Mouse (Mus musculus) gastrocnemius, adult 18-20 months (tissue): Measurements from ENCODE around the gene Ywhag. TPM values are rescaled to one million over a fixed set of nuclear protein-coding genes. Genes with fewer than 3 reads are reported as not detected.
A peak's percentile ranks its signal among the peaks of the same experiment; 100 is the strongest.

Experiments
- DNase-seq: peaks from one replicate; pipeline ENCODE4 v3.0.0; 2021; ENCODE audit warnings: low spot score
- total RNA-seq, 2 experiments: library from RNA; stranded (reverse); gene quantifications; 2 replicates each; pipeline ENCODE4 v1.2.3; 2021

Gene Ywhag
- total RNA-seq, 2 experiments from 2014 or later = 288 to 326 TPM

DNA sequence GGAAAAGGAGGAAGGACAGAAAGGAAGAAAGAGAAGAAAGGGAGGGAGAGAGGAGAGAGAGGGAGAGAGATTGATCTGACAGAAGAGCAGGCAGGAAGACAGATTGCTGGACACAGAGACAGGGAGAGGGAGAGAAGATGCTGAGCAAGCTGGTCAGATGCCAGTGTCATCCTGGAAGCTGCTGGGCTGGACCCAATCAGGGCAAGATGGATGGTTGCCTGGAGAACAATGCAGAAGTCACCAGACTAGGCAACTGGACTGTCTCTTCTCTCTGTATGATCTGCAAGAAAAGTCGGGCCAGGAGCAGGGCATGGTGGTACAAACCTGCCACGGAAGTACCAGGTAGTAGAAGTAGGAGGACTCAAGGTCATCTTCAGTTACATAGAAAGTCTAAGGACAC, 18.4 kb upstream of the Ywhag start:
- DNase-seq = no peak

DNA sequence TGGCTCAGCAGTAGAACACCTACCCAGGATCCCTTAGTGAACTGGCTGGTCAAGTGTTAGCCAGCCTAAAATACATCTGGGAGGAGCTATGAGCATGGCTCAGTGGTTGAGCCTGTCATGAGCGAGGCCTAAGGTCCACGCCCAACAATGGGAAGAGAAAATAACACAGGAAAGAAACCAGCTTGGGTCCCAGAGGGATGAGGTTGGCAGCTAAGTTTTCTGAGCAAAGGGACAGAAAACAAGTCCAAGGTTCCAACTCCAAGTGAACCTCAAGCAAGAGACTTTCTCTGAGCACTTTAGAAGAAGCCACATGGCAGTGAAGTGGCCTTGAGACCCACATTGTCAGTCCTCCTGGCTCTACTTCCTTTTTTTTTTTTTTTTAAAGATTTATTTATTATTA, 17.2 kb upstream of the Ywhag start:
- no peak for DNase-seq

DNA sequence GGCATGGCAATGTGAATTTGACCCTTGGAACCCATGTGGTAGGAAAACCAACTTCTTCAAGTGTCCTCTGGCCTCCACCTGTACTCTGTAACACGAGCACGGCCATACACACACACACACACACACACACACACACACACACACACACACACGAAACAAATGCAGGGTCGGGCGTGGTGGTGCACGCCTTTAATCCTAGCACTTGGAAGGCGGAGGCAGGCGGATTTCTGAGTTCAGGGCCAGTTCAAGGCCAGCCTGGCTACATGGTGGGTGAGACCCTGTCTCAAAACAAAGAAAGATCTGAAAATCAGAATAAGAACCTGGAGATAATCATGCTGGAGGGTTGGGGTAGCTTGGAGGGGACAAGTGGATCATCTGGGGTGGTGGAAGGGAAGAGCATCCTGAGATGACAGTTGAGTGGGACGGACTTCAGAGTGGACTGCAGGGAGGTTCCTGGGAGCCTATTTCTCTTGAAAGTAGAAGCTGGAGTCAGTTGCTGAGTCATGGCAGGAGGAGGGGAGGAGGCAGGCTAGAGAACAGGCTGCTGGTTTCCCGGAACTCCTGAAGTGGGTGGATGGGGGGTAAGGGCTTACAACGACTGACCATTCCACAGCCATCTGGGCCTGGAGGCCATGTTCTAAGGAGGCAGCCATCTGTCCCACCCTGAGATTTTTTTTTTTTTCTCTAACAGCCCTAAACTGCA, 16.4 kb upstream of the Ywhag start:
- DNase-seq = no peak

DNA sequence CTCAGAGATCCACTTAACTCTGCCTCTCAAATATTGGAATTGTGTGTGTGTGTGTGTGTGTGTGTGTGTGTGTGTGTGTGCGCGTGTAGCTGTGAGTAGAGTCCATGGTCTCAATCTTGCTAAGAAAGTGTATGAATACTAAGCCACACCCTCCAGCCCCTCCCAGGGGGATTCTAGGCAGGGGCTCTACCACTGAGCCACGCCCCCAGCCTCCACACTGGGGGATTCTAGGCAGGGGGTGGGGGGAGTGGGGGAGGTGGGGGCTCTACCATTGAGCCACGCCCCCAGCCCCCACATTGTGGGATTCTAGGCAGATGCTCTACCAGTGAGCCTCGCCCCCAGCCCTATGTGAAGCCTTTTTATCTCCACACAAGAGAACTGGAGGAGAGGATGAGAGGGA, 12.2 kb upstream of the Ywhag start:
- DNase-seq = no peak

DNA sequence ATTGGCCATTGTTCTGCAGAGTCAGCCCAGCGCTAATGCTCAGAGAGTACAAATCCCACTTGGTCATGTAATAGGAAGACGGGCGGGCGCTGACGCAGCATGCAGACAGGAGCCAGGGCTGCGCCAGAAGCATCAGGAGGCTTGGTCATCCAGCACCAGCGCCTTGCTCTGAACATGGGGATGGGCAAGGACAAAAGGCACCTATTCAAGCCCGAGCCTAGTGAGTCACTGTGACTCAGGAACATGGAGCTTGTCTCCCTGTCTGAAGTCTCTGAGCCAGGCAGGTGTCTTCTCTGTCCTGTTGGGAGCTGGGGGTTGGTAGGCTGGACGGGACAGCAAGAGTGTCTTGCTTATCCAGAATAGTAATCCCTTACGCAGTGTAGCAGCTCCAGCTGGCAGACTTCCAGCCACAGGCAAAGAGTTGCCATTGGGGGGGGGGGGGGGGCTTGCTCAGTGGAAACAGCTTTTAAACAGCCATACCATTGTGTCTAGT, 11.5 kb upstream of the Ywhag start:
- no peak for DNase-seq

DNA sequence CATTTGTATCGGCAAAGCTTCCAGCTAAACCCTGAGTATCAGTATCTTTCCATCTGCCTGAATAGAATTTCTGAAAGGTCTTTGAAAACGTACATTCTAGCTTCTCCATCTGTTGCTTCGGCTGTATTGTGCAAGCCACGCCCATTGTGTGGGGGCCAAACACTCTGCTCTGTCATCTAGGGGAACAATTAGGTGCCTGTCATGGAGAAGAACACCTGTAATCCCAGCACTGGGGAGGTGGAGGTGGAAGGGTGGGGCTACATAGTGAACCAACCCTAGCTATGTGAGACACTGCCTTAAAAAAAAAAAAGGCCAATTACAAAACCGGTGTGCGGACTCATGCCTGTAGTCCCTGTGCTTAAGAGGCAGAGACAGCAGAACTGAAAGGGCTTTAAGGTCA, 8.3 kb upstream of the Ywhag start:
- no peak for DNase-seq

DNA sequence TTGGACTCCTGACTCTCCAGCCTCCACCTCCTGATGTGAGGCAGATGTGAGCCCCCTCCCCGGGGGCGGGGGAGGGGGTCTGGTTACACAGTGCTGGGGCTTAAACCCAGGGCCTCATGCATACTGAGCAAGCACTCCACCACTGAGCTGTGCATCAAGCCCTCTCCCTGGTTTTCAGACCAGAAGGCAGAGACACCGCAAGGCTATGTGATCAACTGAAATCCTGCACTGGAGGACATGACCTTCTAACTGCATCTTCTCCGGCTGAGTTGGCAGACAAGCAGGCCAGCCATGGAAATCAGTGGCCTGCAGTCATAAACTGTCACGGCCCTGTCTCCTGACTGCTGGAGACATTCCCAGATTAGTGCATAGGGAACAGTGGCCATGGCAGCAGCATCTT, 6.2 kb upstream of the Ywhag start:
- peak; percentile 43 for DNase-seq

DNA sequence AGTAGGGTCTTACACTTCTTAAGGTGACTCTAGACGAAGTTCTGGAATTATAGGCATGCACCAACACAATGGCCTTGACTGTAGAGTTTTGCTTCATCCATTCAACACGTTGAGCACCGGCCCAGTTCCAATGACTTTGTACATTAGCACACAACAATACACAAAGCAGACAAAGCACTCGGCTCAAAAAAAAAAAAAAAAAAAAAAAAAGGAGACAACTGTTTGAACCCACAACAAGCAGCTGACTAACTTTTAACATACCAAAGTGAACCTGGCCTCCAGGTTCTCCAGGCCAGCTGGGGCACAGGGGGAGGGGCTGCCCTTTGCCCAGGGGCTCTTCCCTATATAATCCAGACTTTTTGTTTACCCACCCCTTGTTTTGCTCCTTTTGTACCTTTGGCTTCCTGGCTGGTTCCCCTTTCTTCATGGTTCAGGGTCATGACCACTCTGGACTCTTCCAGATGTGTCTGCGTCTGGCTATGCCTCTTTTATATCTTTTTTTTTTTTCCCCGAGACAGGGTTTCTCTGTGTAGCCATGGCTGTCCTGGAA, 1.3 kb upstream of the Ywhag start:
- DNase-seq = no peak

DNA sequence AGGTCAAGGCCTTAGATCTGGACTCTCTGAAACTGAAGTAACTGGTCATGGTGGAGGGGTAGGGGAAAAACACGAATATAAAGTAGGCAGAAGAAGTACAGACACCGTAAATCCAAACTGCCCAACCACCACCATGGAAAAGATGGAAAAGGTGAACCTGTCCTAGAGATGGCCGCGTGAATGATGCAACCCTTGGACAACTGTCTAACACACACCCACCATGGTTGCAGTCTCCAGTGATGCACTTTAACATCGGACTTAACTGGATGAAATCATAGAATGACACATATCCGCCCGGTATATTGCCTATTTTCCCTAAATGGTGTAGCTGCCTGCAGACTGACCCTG, 734 bp upstream of the Ywhag start:
- no peak for DNase-seq

DNA sequence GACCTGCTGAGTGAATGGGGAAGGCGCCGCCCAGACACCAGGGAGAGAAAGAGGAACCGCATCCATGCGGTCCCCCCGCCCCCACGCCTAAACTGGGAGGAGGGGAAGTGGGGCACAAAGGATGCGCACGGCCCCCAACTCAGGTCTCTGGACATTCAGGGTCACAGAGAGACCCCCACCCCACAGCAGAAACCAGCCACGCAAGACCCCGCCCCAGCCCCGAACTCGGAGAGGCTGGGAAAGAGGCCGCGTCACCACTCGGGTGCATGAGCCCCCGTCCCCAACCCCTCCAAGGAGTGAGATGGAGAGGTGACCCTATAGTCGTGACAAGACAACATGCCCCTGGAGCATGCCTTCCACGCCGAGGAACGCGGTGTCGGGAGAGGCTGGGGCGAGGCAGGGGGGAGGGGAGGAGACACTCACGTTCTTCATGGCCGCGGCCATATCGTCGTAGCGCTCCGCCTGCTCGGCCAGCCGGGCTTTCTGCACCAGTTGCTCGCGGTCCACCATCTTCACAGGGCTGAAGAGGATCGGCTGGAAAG, 445 bp downstream of the Ywhag start:
- peak; percentile 54 for DNase-seq

DNA sequence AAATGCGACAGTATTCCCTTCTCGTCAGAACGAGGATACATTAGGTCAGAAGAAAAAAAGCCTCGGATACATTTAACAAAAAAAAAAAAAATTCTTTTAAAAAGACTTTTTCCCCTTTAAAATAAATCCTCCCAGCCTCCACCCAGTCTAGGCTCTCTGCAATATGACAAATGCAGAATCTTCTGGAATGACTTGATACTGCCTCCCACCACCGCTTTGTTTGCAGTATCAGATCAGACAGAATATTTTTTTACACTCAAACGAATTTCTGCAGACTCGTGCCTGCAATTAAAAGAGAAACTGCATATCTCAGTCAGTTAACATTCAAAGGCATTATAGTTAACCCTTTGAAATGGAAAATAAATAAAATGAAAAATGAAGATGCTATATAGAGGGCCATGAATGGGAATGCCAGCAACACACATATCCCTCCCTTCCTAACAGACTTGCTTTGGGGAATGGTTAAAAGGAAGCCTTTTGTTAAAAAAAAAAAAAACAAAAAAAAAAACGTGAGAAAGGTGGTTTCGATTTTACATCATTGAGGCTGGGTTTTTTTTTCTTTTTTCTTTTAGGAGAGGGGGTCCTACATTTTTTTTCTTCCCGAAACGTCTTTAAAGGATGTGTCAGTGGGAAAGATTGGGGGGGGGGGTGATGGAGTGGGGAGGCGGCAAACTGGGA, 1.1 kb downstream of the Ywhag start:
- DNase-seq = no peak

DNA sequence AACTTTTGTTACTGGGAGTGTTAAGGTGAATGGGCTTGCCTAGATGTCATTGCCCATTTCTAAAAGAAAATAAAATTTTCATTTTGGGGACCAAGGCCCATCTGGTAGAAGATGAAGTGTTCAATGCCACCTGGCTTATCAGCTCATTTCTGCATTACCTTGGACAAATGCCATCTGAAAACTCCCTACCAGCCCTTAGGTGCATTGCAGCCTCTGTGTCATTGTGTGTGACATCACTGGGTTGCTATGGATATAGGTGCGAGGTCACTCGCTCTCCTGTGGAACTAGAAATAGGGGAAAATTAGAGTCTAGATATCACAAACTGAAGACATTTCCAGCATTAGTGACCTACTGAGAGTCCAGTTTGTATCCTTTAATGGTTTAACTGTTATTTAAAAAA, 2.1 kb downstream of the Ywhag start:
- no peak for DNase-seq

DNA sequence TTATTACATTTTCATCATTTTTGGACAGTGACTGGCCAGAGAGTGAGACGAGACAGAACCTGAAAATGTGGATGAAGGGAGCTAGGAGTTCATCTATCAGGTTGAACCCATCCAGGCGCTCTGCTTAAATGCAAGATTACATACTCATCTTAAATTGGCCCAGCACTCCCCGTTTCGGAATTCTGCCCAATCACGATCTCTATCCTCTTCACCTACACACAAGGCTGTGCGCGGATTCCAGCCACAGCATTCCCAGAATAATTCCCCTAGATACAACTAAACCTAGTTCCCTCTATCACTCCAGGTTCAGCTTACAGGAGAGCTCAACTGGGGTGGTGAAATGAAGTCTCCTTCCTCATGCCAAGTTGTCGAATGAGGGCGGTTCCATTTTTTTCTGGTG, 2.9 kb downstream of the Ywhag start:
- DNase-seq = no peak

DNA sequence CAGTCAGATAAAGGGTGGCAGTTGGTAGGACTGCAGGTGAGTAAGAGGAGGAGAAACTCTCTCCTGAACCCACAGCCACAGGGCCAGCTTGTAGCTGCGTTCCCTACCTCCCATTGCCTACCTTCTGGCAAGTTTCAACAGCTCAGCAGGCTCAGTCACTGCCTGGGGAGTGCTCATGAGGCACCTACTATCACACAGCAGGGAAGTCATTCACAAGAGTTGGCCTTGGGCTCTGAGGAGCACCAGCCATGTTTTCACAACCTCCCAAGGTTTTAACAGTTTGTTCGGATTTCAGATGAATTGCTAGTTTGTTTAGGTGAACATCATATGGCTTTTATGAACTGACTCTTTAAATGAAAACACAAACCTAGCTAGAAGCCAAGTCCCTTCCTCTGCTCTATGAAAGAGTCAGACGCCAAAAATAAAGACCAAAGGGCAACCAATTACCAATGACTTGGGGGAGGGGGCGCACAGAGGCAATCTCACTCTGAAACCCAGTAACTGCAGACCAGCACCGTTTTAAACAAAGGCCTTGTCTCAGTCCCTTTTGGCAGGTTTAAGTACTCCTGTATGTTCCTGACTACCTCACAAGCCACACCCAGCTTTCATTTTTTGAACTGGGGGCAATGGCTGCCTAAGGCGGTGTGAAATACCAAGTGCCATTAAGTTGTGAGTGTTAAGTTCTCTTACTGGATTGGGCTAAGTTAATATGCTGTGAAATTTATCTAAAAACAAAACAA, 4.6 kb downstream of the Ywhag start:
- DNase-seq = no peak

DNA sequence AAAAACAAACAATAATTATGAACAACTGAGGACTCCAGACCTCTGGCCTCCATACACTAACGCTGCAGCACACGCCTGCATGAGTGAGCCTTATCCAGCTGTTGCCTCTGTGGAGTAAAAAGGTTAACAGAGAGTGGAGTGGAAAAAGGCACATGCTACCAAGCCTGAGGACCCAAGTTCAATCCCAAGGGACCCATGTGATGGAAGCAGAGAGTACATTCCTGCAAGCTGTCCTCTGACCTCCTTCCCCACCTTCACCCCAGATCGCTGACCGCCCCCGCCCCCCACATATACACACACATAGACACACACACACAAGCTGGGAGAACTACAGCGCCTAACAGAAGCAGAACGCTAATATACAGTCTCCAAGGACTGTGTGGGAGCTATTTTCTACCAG, 10.5 kb downstream of the Ywhag start:
- DNase-seq = no peak

DNA sequence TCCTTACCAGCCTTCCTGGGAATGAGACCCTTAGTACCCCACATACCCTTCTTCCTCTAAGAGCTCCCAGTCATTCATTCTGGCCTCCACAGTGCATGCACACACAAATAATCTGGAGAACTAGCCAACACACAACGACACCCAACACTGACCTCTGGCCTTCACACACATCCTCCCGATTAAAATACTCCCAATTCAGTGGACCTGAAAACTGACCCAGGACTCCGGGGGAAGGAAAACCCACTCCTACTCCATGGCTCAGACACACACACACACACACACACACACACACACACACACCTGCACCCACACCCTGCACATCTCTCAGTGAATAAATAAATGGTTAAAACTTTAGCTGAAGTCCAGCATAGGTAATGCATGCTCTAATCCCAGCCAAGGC, 14.5 kb downstream of the Ywhag start:
- no peak for DNase-seq

DNA sequence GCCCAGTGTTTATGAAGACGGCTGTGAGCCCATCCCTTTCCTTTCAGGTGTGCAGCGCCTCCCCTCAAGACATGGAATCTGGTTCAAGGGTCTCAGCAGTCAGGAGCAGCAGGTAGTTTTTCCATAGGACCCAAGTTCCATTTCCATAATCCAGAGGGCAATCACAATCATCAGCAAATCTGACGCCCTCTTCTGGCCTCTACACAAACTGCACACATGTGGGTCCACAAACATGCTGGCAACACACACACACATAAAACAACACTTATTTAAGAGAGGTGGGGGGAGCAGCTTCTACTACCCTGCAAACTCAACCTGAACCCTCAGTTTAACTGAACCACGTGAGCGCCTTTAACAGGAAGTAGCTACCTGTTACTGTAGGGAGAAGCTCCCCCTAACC, 15.8 kb downstream of the Ywhag start:
- no peak for DNase-seq

DNA sequence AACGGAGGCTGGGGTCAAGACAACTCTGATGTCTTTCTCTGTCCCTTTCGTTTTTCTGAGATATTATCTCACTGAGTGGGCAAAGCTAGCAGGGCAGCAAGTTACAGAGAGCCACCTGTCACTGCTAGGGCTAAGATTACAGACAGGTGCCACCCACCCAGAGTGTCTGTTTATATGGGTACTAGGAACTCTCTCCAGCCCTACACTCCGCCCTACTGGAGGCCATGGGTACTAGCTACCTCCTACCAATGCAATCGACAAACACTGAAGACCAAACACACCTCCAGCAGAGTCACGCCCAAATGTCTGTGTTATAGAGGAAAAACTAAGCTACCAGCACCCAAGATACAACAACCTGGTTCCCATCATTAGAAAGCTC, 16.4 kb downstream of the Ywhag start:
- no peak for DNase-seq

DNA sequence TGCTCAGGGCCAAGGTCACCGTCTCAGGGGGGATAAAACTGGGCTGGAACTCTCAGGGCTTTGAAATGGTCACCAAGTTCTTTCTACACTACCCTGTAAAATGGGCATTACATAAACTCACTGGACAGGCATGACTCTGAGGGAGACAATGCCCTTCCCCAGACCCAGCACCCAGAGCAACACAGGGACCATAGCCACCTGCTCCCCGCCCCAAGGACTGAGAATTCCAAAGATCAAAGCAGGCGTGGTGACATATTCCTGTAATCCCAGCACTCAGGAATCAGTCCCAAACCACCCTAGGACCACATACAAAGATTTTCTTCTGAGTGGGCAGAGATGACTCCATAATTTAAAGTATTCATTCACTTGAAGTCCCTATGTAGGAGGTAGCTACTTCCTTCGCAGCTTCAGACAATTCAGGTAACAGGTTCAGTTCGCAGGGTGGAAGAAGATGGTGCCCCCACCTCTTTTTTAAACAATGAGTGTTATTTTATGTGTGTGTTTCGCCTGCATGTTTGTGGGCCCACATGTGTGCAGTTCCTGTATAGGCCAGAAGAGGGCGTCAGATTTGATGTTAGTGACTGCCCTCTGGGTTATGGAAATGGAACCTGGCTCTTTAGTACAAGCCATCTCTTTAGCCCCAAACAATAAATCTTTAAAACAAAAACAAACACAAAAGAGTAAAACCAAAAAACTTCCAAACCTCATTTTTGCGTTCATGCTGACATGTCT, 16.9 kb downstream of the Ywhag start:
- DNase-seq = no peak

DNA sequence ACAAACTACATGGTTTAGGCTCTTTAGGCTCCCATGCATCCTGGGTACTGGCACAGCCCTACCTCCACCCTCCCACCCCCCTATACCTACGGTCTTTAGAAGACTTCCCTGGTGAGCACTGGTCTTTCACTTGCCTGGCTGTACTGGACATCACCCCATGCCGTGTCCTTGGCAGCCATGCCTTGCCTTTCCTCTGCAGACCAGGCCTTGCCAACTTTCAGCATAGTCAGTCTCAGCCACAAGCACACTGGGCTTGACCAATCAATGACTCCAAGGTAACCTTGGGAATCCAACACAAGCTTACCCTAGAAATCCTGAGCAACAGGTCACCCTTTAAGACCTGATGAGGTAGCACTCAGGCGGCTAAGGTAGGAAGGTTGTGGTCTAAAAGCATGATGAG, 17.8 kb downstream of the Ywhag start:
- DNase-seq = no peak

DNA sequence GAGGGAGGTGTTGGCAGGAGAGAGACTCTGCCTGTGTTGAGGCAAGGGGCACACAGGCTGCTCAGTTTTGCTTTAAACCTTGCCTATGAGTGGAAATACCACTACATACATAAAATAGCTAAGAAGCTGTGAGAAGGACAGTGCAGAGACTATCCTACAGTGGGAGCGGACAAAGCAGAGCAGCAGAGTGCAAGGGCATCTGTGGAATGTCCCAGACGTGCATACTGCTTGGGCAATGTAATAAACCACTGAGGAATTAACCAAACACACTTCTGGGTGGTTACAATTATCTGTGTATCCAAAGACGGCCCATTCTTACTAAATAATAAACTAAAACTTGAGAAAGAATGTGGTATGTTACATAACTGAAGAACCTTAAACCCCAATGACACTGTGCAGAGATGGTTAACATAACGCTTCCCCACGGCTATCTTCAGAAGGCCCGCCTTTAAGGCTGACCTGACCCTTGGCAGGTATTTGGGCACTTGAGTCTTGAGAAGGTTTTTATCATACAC, 18.3 kb downstream of the Ywhag start:
- DNase-seq = no peak
